Mouse (Mus musculus) testis, adult 2 months (tissue): Measurements from ENCODE around the gene Tbc1d4.

ENCODE experiments used
- CTCF ChIP-seq: fragments of 200-500 bp; IDR thresholded peaks from 2 replicates; pipeline ENCODE4 v1.5.1; 2012; ENCODE audit warnings: low read depth, mild to moderate bottlenecking, inconsistent platforms, low read length, moderate library complexity; ENCODE audit not compliant: control insufficient read depth, insufficient read depth, insufficient replicate concordance
- POLR2A ChIP-seq: fragments of 200-500 bp; IDR thresholded peaks from 2 replicates; pipeline ENCODE4 v1.6.1; 2012; ENCODE audit warnings: low read depth, mild to moderate bottlenecking, inconsistent platforms, low read length, moderate library complexity; ENCODE audit not compliant: control insufficient read depth

- TF ChIP-seq CTCF (no peak), POLR2A (no peak)
Observed at GRCm38 (mm10) chr14:101445205-101445604, 163.8 kb downstream of the Tbc1d4 start.
